ENCODE assay signal across 9 mouse cellular contexts in the genomic region with DNA sequence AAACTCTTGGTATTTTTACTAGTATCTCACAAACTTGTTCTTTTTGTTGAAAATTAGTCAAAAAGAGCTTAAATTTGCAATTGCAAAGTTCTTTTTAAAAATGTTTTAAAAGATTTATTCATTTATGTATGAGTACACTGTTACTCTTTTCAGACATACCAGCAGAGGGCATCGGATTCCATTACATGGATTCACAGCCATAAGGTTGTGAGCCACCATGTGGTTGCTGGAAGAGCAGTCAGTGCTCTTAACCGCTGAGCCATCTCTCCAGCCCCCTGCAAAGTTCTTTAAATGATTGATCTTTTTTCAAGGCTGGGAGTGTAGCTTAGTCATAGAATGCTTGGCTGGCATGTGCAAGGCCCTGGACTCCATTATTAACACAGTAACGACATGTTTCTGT. TPM values are rescaled to one million over a fixed set of nuclear protein-coding genes. Genes with fewer than 3 reads are reported as not detected.
DNase-seq lines count a peak whose midpoint lies in the region; ATAC-seq and TF ChIP-seq lines count a peak whose summit lies in the region.
"Had no signal": no experiment of that assay in that cellular context is flagged by ENCODE, and none has a peak within 500 bp of the region (broad histone marks: within the 10 kb centered on the region; RNA-seq: fewer than 3 reads in every experiment).

No protein-coding gene starts in this region.

- DNase-seq in adrenal gland, postnatal 14 days: peak; percentile 63
- DNase-seq in adrenal gland, postnatal 10 days: no peak
- no peak for DNase-seq in neural tube, embryonic 10.5 days (ENCODE audit: extremely low spot score, low spot score)
- peak; percentile 78 for DNase-seq in forebrain, embryonic 14.5 days (ENCODE audit: low spot score)
- peak; percentile 72 for DNase-seq in lung, postnatal 0 days (ENCODE audit: low spot score)
- DNase-seq in thymus, postnatal 4 days: peak; percentile 64
- DNase-seq in layer of hippocampus, postnatal 36 days: no peak

- H3K9me3 ChIP-seq in neural tube, embryonic 13.5 days: no peaks in the 10 kb centered on the region
- H3K9me3 ChIP-seq in forebrain, embryonic 14.5 days (replicated peaks; ENCODE audit: control insufficient read depth, low read length): no peaks in the 10 kb centered on the region
- H3K9me3 ChIP-seq in lung, postnatal 0 days (ENCODE audit: low read length): no peaks in the 10 kb centered on the region
- H3K9me3 ChIP-seq: G1E had no signal

- H3K27ac ChIP-seq in neural tube, embryonic 13.5 days (replicated peaks): no peak overlapping the region
- no peak overlapping the region for H3K27ac ChIP-seq in forebrain, embryonic 14.5 days (ENCODE audit: low read depth, low read length)
- H3K27ac ChIP-seq in lung, postnatal 0 days (ENCODE audit: low read length): no peak overlapping the region

- peaks cover 44% of the 10 kb centered on the region for H3K4me1 ChIP-seq in neural tube, embryonic 13.5 days (replicated peaks)
- peaks cover 5% of the 10 kb centered on the region for H3K4me1 ChIP-seq in forebrain, embryonic 14.5 days (ENCODE audit: control insufficient read depth, insufficient read depth, low read length)
- H3K4me1 ChIP-seq in lung, postnatal 0 days (ENCODE audit: insufficient read depth, low read depth, low read length): peaks cover 4% of the 10 kb centered on the region; the same call in 1 of the 2 replicates

- WGBS in neural tube, embryonic 13.5 days: 68% methylated on average over 3 of the region's 3 CpGs
- WGBS in forebrain, embryonic 14.5 days: 57% methylated on average over 3 of the region's 3 CpGs
- 48% methylated on average over 3 of the region's 3 CpGs for WGBS in lung, postnatal 0 days

- no peak overlapping the region for H3K9ac ChIP-seq in neural tube, embryonic 13.5 days
- no peak overlapping the region for H3K9ac ChIP-seq in forebrain, embryonic 14.5 days (ENCODE audit: low read length)
- H3K9ac ChIP-seq in lung, postnatal 0 days (replicated peaks; ENCODE audit: low read depth): no peak overlapping the region

- peak; percentile 51; the same call in 1 of the 2 replicates for ATAC-seq in neural tube, embryonic 13.5 days (ENCODE audit: low read depth)
- ATAC-seq in forebrain, embryonic 14.5 days: peak; percentile 72
- peak; percentile 60 for ATAC-seq in lung, postnatal 0 days

- no peaks in the 10 kb centered on the region for H3K27me3 ChIP-seq in neural tube, embryonic 13.5 days
- no peaks in the 10 kb centered on the region for H3K27me3 ChIP-seq in forebrain, embryonic 14.5 days (replicated peaks; ENCODE audit: control insufficient read depth, insufficient read depth, low read length)
- H3K27me3 ChIP-seq in lung, postnatal 0 days (replicated peaks; ENCODE audit: insufficient read depth, low read length): no peaks in the 10 kb centered on the region

- TF ChIP-seq EP300 in lung, postnatal 0 days (IDR thresholded peaks at IDR 0.05): no peak

- H3K36me3 ChIP-seq in neural tube, embryonic 13.5 days: peaks cover 95% of the 10 kb centered on the region
- peaks cover 93% of the 10 kb centered on the region for H3K36me3 ChIP-seq in forebrain, embryonic 14.5 days (ENCODE audit: control insufficient read depth, insufficient read depth, low read length)
- H3K36me3 ChIP-seq in lung, postnatal 0 days (ENCODE audit: insufficient read depth, low read length): peaks cover 38% of the 10 kb centered on the region

- peak; percentile 83 for TF ChIP-seq CTCF in lung, postnatal 0 days (IDR thresholded peaks at IDR 0.05)

- no peak overlapping the region for H3K4me2 ChIP-seq in neural tube, embryonic 13.5 days
- no peak overlapping the region for H3K4me2 ChIP-seq in forebrain, embryonic 14.5 days (ENCODE audit: low read length)
- H3K4me2 ChIP-seq in lung, postnatal 0 days (replicated peaks; ENCODE audit: low read depth, low read length): no peak overlapping the region

- no peak overlapping the region for H3K4me3 ChIP-seq in neural tube, embryonic 13.5 days
- no peak overlapping the region for H3K4me3 ChIP-seq in forebrain, embryonic 14.5 days (ENCODE audit: low read depth, low read length)
- no peak overlapping the region for H3K4me3 ChIP-seq in lung, postnatal 0 days (ENCODE audit: low read depth, low read length)

RNA-seq across cellular contexts. Expression of a gene that starts 8.5 kb away (rescaled TPM):
- 26.6 and 28.0 TPM in 2 replicates for total RNA-seq in adrenal gland, postnatal 14 days (2021)
- total RNA-seq in adrenal gland, postnatal 10 days (2021): 10 to 100 TPM; 24.5 to 26.7 TPM
- 45.5 TPM in 2 replicates for polyA plus RNA-seq in neural tube, embryonic 13.5 days (2015; fragmentation: Nextera tagmentation; extraction: Ambion mirVana)
- polyA plus RNA-seq in forebrain, embryonic 14.5 days (2014; fragmentation: Nextera tagmentation; extraction: Ambion mirVana): 35.8 and 42.6 TPM in 2 replicates
- 19.4 and 20.8 TPM in 2 replicates for polyA plus RNA-seq in lung, postnatal 0 days (2015; fragmentation: Nextera tagmentation; extraction: Ambion mirVana)
- 10 to 100 TPM; 19.7 to 22.9 TPM for total RNA-seq in layer of hippocampus, postnatal 36 days (2021)

RNA-seq across cellular contexts. Expression of a gene that starts 9.0 kb away (rescaled TPM):
- 123 and 139 TPM in 2 replicates for total RNA-seq in adrenal gland, postnatal 14 days (2021)
- 100 to 1,000 TPM; 105 to 125 TPM for total RNA-seq in adrenal gland, postnatal 10 days (2021)
- 149 and 155 TPM in 2 replicates for polyA plus RNA-seq in neural tube, embryonic 13.5 days (2015; fragmentation: Nextera tagmentation; extraction: Ambion mirVana)
- polyA plus RNA-seq in forebrain, embryonic 14.5 days (2014; fragmentation: Nextera tagmentation; extraction: Ambion mirVana): 136 and 161 TPM in 2 replicates
- polyA plus RNA-seq in lung, postnatal 0 days (2015; fragmentation: Nextera tagmentation; extraction: Ambion mirVana): 110 and 127 TPM in 2 replicates
- 10 to 100 TPM; 77.3 to 77.5 TPM for total RNA-seq in layer of hippocampus, postnatal 36 days (2021)

RNA-seq across cellular contexts. Expression of a gene that starts 51.6 kb away (rescaled TPM):
- 8.3 and 9.8 TPM in 2 replicates for total RNA-seq in adrenal gland, postnatal 14 days (2021)
- 10 to 100 TPM in 1 of 2 experiments, 1 to 10 TPM in 1; 7.2 to 10.1 TPM for total RNA-seq in adrenal gland, postnatal 10 days (2021)
- polyA plus RNA-seq in neural tube, embryonic 13.5 days (2015; fragmentation: Nextera tagmentation; extraction: Ambion mirVana): 0.32 and 0.72 TPM in 2 replicates
- polyA plus RNA-seq in forebrain, embryonic 14.5 days (2014; fragmentation: Nextera tagmentation; extraction: Ambion mirVana): 0.34 and 0.53 TPM in 2 replicates
- 32.2 and 34.0 TPM in 2 replicates for polyA plus RNA-seq in lung, postnatal 0 days (2015; fragmentation: Nextera tagmentation; extraction: Ambion mirVana)
- 1 to 10 TPM in 1 of 2 experiments, under 1 TPM in 1; 0.75 to 1.3 TPM for total RNA-seq in layer of hippocampus, postnatal 36 days (2021)
- total RNA-seq: G1E had no signal
- polyA plus RNA-seq: G1E had no signal

RNA-seq across cellular contexts. Expression of a gene that starts 55.4 kb away (rescaled TPM):
- total RNA-seq in adrenal gland, postnatal 14 days (2021): 1.6 TPM in 1 of 2 replicates, not detected in the other
- total RNA-seq in adrenal gland, postnatal 10 days (2021): not detected
- not detected in 2 replicates for polyA plus RNA-seq in neural tube, embryonic 13.5 days (2015; fragmentation: Nextera tagmentation; extraction: Ambion mirVana)
- polyA plus RNA-seq in forebrain, embryonic 14.5 days (2014; fragmentation: Nextera tagmentation; extraction: Ambion mirVana): not detected in 2 replicates
- polyA plus RNA-seq in lung, postnatal 0 days (2015; fragmentation: Nextera tagmentation; extraction: Ambion mirVana): 3.0 and 4.9 TPM in 2 replicates
- not detected for total RNA-seq in layer of hippocampus, postnatal 36 days (2021)
- total RNA-seq: G1E had no signal
- polyA plus RNA-seq: G1E had no signal

RNA-seq across cellular contexts. Expression of a gene that starts 57.7 kb away (rescaled TPM):
- 136 and 138 TPM in 2 replicates for total RNA-seq in adrenal gland, postnatal 14 days (2021)
- total RNA-seq in adrenal gland, postnatal 10 days (2021): 100 to 1,000 TPM; 112 to 182 TPM
- 63.6 and 68.2 TPM in 2 replicates for polyA plus RNA-seq in neural tube, embryonic 13.5 days (2015; fragmentation: Nextera tagmentation; extraction: Ambion mirVana)
- polyA plus RNA-seq in forebrain, embryonic 14.5 days (2014; fragmentation: Nextera tagmentation; extraction: Ambion mirVana): 29.2 and 32.8 TPM in 2 replicates
- polyA plus RNA-seq in lung, postnatal 0 days (2015; fragmentation: Nextera tagmentation; extraction: Ambion mirVana): 214 and 218 TPM in 2 replicates
- 10 to 100 TPM; 15.3 to 19.8 TPM for total RNA-seq in layer of hippocampus, postnatal 36 days (2021)

Comparison
In these comparisons a context has a peak if more than half of its experiments do, and no peak if none do; other contexts are left out.
1. DNase-seq: peak in adrenal gland, postnatal 14 days (single experiment), forebrain, embryonic 14.5 days (single experiment), lung, postnatal 0 days (single experiment) and thymus, postnatal 4 days (single experiment); none in adrenal gland, postnatal 10 days (single experiment), neural tube, embryonic 10.5 days (single experiment) and layer of hippocampus, postnatal 36 days (0 of 2).
2. Peak in every context shown above with its lines, with median percentiles within 50 percentile points of each other: ATAC-seq.